Mouse (Mus musculus): ENCODE data around the gene Sec13.
"Not testable (repeated sequence)": the region's sequence is repeated elsewhere in the genome, so short reads cannot be mapped to it uniquely, and the experiment has no call there.

Gene Sec13

GRCm38 (mm10) chr6:113740236-113741217 is at the start of gene Sec13:
Gene Sec13 (minus strand): TSS chr6:113740743.
- peak; percentile 85 for DNase-seq (ENCODE audit: low spot score)

- no peak for DNase-seq (ENCODE audit: low spot score)
Measured at GRCm38 (mm10) chr6:113787459-113787968, 47.0 kb upstream of the Sec13 start.

DNA sequence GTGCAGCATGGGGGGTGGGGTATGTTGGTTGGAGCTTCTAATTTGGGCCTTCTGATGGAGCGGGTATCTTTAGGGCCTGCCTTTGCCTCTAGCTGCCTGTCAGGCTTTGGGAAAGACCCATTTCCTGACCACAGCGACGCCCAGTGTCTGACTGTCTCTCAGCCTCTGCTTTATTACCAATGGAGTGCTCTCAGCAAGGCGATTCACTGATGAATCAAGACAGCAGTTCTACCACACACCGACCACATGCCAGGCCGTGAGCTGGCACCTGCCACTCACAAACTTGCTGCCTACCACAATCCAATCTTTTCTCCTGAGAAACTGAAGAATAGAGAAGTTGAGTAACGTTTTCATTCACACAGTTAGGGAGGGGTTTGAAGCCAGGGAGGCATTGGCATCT is 45.1 kb upstream of the Sec13 start:
- no peak for DNase-seq (ENCODE audit: low spot score)

DNA sequence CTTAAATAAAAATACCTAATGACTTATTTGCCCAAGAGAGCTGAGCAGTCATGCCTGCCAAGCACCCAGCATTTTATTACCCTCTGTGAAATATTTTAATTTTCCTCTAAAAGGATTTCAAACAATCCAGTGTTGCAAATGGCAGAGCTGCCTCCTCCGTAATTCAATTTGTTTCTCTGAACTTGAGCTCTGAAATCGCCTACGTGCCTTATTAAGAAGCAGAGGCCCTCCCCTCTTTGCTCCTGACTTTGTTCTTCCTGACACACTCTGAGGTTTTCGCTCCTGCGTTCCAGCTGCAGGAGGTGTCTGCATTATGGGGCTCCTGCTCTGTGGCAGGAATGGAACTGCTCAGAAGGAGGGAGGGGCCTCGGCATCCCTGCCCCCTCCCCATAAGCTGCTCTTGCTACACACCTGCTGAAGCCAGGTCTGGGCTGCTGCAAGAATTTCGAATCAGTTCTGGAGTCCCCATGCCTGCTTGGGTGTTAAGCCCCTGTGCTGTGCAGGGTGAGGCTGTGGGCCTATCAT is 37.7 kb upstream of the Sec13 start:
- no peak for DNase-seq (ENCODE audit: low spot score)

GRCm38 (mm10) chr6:113768804-113769203 is 28.3 kb upstream of the Sec13 start:
- no peak for DNase-seq (ENCODE audit: low spot score)

GRCm38 (mm10) chr6:113761644-113762043 is 21.1 kb upstream of the Sec13 start:
- DNase-seq (ENCODE audit: low spot score), result peak; percentile 24

GRCm38 (mm10) chr6:113749119-113749685 is 8.7 kb upstream of the Sec13 start:
- DNase-seq (ENCODE audit: low spot score), result peak; percentile 24

- DNase-seq (ENCODE audit: low spot score), result no peak
Measured at GRCm38 (mm10) chr6:113748351-113748750, 7.8 kb upstream of the Sec13 start.

- no peak for DNase-seq (ENCODE audit: low spot score)
Measured at GRCm38 (mm10) chr6:113747284-113747683, 6.7 kb upstream of the Sec13 start.

DNA sequence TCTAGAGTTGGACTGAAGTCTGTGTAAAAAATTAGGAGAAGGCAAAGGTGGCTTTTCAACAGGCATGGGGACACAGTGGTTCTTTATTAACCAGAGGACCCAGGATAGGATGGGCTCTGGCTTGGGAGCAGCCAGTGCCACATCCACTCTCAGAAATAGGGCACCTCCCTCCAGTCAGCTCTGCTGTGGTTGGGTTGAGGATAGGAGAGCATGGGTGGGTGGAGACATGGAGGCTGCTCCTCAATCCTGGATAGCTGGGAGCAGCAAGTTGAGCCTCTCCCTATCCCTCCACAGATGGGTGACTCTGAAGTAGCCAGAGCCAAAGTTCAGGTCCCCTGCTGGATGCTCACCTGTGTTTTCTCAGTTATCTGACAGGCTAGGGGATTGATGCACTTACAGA is 4.6 kb upstream of the Sec13 start:
- no peak for DNase-seq (ENCODE audit: low spot score)

GRCm38 (mm10) chr6:113743111-113743510 is 2.6 kb upstream of the Sec13 start:
- no peak for DNase-seq (ENCODE audit: low spot score)

DNA sequence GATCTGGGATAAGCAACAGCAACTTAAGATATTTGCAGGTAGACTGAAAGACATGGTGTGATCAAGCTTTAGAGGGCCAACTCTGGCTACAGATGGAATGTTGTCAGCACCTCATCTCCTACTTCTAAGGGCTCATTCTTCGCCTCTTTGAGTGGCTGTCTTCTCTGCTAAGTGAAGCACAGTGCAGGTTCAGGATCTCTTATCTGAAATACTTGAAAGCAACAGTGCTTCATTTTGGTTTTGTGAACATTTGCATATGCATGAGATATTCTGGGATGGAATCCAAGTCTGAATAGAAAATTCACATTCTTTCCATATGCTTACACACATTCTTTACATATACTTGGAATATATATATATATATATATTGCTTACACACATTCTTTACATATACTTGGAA is 1.8 kb upstream of the Sec13 start:
- DNase-seq (ENCODE audit: low spot score), result no peak

DNA sequence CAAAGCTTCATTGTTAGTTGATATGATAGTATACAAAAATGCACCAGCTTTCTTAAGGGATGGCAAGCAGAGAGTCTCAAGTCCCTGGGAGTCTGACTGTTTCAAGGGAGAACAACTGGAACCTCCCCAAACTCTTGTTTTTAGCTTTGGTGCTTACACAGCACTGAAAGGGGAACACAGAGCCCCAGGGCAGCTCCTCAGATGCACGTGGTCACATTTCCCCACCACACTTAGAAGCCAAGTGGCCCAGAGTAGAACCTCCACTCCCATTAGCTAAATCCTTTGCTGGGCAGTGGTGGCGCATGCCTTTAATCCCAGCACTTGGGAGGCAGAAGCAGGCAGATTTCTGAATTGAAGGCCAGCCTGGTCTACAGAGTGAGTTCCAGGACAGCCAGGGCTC is 882 bp upstream of the Sec13 start:
- DNase-seq (ENCODE audit: low spot score), result no peak

- DNase-seq (ENCODE audit: low spot score), result no peak
Measured at GRCm38 (mm10) chr6:113737318-113738046, 3.1 kb downstream of the Sec13 start.

DNA sequence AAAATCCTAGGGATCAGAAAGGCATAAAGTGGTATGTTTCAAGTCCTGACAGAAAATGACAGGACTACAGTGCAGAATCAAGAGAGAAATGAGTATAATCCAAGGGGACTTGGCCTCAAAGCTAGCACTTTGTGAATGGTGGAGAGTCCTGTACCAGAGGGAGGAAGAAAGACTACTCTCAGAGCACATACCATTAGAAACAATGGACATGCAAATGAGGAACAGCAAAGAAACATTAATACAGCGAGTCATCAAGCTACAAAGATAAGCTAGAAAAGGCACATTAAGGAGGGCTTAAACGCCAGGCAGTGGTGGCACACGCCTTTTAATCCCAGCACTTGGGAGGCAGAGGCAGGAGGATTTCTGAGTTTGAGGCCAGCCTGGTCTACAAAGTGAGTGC is 9.2 kb downstream of the Sec13 start:
- no peak for DNase-seq (ENCODE audit: low spot score)

- no peak for DNase-seq (ENCODE audit: low spot score)
Measured at GRCm38 (mm10) chr6:113728181-113728580, 12.4 kb downstream of the Sec13 start.

- DNase-seq (ENCODE audit: low spot score), result no peak
Measured at GRCm38 (mm10) chr6:113721061-113721460, 19.5 kb downstream of the Sec13 start.

GRCm38 (mm10) chr6:113719878-113720277 is 20.7 kb downstream of the Sec13 start, which contains the start of gene Ghrl:
Gene Ghrl (minus strand): TSS chr6:113719880.
- no peak for DNase-seq (ENCODE audit: low spot score)

DNA sequence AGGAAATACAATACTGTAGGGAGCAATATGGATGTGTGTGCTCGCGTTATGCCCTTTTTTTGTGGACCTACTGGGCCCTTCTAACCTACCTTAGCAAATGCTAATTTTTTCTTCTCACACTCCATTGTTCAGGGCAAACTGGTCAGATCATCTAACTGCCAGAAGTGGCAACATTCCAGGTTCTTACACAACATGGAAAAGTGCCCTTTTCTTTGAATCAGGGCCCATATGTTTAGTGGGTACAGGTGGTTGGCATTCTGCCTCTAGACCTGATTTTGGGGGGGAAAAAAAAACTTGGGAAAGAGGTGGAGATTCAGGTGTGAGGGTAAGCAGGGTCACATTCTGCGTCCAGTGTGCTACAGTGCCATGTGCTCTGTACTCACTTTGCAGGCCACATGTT is 23.0 kb downstream of the Sec13 start:
- DNase-seq (ENCODE audit: low spot score), result no peak

DNA sequence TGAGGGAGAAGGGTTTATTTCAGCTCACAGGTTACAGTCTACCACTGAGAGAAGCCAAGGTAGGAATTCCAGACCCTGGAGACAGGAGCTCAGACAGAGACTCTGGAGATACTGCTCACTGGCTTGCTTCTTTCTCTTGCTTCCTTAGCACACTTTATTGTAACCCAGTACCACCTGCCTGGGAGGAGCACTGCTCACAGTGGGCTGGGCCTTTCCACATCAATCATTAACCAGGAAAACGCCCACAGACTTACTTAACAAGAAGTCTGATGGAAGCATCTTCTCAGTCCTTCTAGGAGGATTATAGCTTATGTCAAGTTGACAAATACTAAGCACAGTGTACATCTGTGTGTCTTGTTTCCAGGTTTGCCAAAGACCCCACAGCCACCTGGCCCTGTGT is 25.7 kb downstream of the Sec13 start:
- DNase-seq (ENCODE audit: low spot score), result no peak

GRCm38 (mm10) chr6:113714276-113714675 is 26.3 kb downstream of the Sec13 start:
- DNase-seq (ENCODE audit: low spot score), result no peak

GRCm38 (mm10) chr6:113713389-113713788 is 27.2 kb downstream of the Sec13 start:
- not testable (repeated sequence) for DNase-seq (ENCODE audit: low spot score)
